Mouse (Mus musculus): ENCODE results near the gene Prph. TPM values are rescaled to one million over a fixed set of nuclear protein-coding genes. Genes with fewer than 3 reads are reported as not detected.
"Not testable (repeated sequence)": the region's sequence is repeated elsewhere in the genome, so short reads cannot be mapped to it uniquely, and the experiment has no call there.

The Prph gene
- polyA plus RNA-seq, 1 experiment from 2014 or later, result 1.2 TPM

DNA sequence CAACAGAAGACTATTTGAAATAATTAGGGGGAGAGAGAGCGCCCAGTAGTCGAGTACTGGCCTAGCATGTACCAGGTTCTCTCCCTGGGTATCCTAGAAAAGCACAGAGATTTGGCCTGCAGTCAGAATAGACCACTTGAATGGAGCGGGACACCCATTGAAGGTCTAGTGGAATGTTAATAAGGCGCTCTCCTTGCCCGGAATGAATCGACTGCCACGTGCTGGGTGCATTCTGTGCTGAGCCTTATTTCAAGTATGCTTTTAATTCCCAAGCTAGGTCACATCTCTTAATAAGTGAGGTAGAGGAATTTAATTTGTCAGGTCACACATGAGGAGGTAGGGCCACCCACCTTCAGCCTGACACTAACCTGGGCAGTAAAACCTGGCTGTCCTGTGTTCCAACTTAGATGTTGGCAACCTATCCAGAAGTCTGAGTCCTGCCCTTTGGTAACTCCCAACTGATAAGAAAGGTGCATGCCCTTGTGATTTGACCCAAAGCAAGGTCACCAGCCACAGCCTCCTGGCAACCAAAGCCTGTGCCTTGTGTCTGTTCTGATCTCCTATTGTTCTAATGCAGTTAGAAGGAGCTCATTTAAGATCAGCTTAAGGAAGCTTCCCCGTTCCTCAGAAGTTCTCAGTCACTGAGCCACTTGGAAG, 18.6 kb upstream of the Prph start:
- no peak overlapping the region for H3K9ac ChIP-seq
- H3K4me3 ChIP-seq, result no peak overlapping the region
- H3K4me1 ChIP-seq, result peaks cover 31% of the 10 kb centered on the region
- no peak overlapping the region for H3K27ac ChIP-seq
- 94% methylated on average over 8 of the region's 8 CpGs for WGBS
- no peaks in the 10 kb centered on the region for H3K27me3 ChIP-seq
- no peak overlapping the region for H3K4me2 ChIP-seq (replicated peaks)
- ATAC-seq (ENCODE audit: low FRiP score, low read depth), result no peak
- H3K9me3 ChIP-seq, result no peaks in the 10 kb centered on the region
- H3K36me3 ChIP-seq, result peaks cover 35% of the 10 kb centered on the region

DNA sequence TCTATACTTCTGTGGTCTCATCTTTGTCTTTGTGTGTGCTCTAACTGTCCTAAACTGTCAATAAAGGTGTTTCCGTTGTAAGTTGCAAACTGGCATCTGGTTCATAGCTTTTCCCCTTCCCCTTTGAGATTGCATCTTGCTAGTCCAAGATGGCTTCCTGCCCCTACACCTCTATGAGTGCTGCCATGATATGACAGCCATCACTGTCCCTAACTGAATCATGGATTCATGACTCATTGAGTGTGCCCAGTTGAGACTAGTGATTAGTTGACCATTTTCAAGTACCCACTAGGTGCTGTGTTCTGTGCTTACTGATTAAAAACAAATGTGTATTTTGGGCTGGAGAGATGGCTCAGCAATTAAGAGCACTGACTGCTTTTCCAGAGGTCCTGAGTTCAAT, 16.9 kb upstream of the Prph start:
- Histone ChIP-seq H3K27me3 (no peaks in the 10 kb centered on the region), H3K27ac (no peak overlapping the region), H3K36me3 (peaks cover 35% of the 10 kb centered on the region), H3K9ac (no peak overlapping the region), H3K4me2 (replicated peaks) (no peak overlapping the region), H3K4me3 (no peak overlapping the region), H3K4me1 (peaks cover 20% of the 10 kb centered on the region), H3K9me3 (no peaks in the 10 kb centered on the region)
- 97% methylated on average over 1 of the region's 1 CpGs for WGBS
- ATAC-seq (ENCODE audit: low FRiP score, low read depth), result no peak

DNA sequence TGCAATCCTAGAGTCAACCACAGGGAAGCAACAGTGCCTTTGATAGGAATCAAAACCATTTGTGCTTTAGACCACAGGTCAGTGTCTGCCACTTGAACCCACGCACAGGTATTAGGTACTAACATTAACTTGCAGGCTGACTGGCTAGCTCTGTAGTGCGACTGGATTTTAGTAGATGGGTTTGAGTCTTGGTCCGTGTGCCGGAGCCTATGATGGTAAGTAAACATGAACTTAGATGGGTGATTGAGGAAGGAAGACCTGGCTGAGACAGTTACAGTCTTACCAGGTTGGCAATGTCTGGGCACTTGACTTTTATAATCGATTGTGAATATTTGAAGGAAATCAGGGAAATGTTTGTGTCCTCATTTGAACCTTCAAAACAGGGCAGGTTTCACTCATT, 16.2 kb upstream of the Prph start:
- H3K9me3 ChIP-seq, result no peaks in the 10 kb centered on the region
- no peak overlapping the region for H3K9ac ChIP-seq
- H3K27me3 ChIP-seq, result no peaks in the 10 kb centered on the region
- no peak overlapping the region for H3K27ac ChIP-seq
- H3K4me1 ChIP-seq, result peaks cover 13% of the 10 kb centered on the region; the same call in 1 of the 2 replicates
- 88% methylated on average over 5 of the region's 5 CpGs for WGBS
- no peak overlapping the region for H3K4me2 ChIP-seq (replicated peaks)
- peaks cover 35% of the 10 kb centered on the region for H3K36me3 ChIP-seq
- no peak overlapping the region for H3K4me3 ChIP-seq
- ATAC-seq (ENCODE audit: low FRiP score, low read depth), result no peak

DNA sequence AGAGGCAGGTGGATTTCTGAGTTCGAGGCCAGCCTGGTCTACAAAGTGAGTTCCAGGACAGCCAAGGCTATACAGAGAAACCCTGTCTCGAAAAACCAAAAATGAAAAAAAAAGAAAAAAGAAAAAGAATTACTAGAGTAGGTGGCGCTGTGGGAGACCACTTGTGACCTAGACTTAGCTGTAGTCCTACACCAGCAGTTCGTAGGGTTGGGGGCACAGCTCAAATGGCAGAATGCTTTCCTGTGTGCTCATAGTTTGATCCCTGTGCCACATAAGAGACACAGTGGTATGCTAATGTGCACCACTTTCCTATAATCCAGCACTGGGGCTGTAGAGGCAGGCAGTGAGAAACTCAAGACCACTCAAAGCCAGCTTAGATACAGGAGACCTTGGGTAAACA, 15.7 kb upstream of the Prph start:
- Histone ChIP-seq H3K36me3 (peaks cover 35% of the 10 kb centered on the region), H3K27me3 (no peaks in the 10 kb centered on the region), H3K9ac (no peak overlapping the region), H3K4me1 (peaks cover 13% of the 10 kb centered on the region; the same call in 1 of the 2 replicates), H3K4me2 (replicated peaks) (no peak overlapping the region), H3K27ac (no peak overlapping the region), H3K4me3 (no peak overlapping the region), H3K9me3 (no peaks in the 10 kb centered on the region)
- ATAC-seq (ENCODE audit: low FRiP score, low read depth), result no peak
- 79% methylated on average over 4 of the region's 4 CpGs for WGBS

DNA sequence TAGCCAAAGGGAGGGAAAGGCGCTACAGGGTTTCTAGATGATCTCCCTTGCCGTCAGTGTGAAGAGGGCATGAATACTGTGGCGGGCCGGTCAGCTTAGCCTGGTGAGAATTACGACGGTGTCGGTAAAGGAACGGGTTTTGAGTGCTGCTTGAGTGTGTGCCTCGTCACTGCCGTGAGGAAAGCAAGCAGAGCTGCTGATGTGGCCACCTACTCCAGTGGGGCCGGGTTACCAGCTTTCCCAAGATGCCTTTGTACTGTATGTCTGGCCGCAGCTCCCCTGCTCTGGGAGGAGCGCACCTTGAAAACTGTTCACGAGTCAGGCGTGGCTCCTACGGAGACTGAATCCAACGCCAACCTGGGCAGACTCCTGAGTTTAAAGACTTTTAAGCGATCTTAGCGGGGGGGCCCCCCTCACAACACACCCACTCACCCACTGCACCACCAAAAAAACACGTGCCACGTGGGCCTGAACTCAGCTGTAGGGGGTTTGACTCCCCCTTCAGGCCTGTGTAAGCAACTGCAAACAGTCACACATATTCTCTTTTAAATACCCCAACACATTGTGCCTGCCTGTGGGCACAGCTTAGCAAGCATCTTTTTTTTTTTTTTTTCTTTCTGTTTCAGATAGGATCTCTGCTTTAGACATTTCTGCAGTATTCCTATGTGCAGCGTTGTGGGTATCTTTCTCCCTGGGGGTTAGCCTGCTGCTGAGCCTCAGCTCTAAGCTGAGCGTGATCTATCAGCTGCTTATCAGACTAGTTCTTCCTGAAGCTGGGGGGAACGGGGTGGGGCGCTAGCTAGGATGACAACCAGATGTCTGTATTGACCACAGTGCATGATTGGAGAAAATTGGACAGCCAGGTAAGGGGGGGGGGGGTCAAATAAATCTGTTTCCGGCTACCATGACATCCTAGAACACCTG, 14.7 kb upstream of the Prph start:
- WGBS, result 61% methylated on average over 26 of the region's 26 CpGs
- Histone ChIP-seq H3K4me3 (no peak overlapping the region), H3K27ac (no peak overlapping the region), H3K9ac (no peak overlapping the region), H3K9me3 (no peaks in the 10 kb centered on the region), H3K4me1 (peaks cover 17% of the 10 kb centered on the region; the same call in 1 of the 2 replicates), H3K4me2 (replicated peaks) (0 out of 2 replicates have a peak overlapping the region, but pooled peaks have one; percentile 19), H3K27me3 (no peaks in the 10 kb centered on the region), H3K36me3 (peaks cover 26% of the 10 kb centered on the region)
- ATAC-seq (ENCODE audit: low FRiP score, low read depth), result no peak

DNA sequence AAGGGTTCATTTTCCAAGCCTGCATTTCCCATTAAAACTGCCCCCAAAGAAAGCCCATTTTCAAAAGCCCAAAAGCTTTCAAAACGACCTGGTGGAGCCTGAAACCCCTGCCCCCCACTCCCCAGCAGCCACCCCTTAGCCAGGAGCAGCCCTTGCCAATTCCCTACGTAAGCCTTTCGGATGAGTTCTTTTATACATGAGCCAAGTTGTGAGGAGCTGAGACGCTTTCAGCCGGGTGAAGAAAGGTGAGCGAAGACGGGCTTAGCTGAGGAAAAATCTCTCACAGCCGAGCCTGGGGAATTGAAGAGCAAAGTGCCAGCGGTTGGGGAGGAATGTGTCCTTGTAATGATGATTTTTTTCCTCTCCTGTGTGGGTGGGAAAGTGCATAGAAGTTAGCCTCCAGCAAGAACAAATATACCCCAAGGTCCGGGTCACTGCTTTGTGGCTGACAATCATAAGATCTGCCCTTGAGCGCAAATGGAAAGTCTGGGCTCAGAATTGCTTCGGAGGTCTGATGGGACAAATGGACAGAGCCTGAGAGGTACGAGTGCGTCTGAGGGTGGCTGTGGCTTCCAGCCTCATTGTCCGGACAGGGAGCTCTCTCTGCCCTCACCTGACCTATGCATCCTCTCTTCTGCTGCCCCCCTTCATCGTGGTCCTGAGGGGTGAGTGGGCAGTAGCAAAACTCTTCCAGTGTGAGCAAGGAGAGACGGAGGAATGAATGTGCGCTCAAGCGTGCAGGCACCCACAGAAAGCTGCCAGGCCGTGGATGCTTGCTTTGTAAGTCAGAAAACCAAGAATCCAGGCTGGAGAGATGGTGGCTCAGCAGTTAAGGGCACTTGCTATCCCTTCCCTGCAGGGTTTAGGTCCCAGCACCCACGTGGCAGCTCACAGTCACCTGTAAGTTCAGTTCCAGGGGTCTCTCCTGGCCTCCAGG, 13.8 kb upstream of the Prph start:
- no peaks in the 10 kb centered on the region for H3K9me3 ChIP-seq
- WGBS, result 60% methylated on average over 21 of the region's 21 CpGs
- H3K9ac ChIP-seq, result peak overlapping the region; percentile 35; the same call in 1 of the 2 replicates
- H3K4me1 ChIP-seq, result peaks cover 17% of the 10 kb centered on the region; the same call in 1 of the 2 replicates
- H3K4me3 ChIP-seq, result no peak overlapping the region
- H3K27ac ChIP-seq, result no peak overlapping the region; the same call in 1 of the 2 replicates
- 0 out of 2 replicates have a peak overlapping the region, but pooled peaks have one; percentile 19 for H3K4me2 ChIP-seq (replicated peaks)
- H3K36me3 ChIP-seq, result peaks cover 16% of the 10 kb centered on the region
- no peak for ATAC-seq (ENCODE audit: low FRiP score, low read depth)
- no peaks in the 10 kb centered on the region for H3K27me3 ChIP-seq

DNA sequence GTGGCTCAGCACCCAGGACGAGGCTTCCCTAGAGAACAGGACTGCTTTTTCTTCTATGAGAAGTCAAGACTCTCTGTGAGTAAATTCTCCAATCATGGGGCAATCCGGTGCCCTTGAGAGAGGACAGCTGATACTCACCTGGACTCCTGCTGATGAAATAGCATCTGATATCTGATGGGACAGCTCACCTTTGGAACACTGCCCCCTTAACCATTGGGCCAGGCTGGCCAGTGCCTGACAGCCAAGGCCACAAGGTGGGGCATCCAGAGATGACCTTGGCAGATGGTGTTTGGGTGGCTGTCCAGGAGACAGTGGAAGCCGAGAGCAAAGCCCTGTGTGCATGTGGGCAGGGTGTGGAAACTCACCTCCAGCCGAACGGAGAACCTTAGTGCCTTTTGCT, 12.6 kb upstream of the Prph start:
- no peak for ATAC-seq (ENCODE audit: low FRiP score, low read depth)
- 82% methylated on average over 5 of the region's 5 CpGs for WGBS
- Histone ChIP-seq H3K27ac (no peak overlapping the region), H3K4me2 (replicated peaks) (no peak overlapping the region), H3K9ac (peak overlapping the region; percentile 35; the same call in 1 of the 2 replicates), H3K36me3 (peaks cover 10% of the 10 kb centered on the region), H3K9me3 (no peaks in the 10 kb centered on the region), H3K4me3 (no peak overlapping the region), H3K27me3 (peaks cover 5% of the 10 kb centered on the region), H3K4me1 (peaks cover 17% of the 10 kb centered on the region; the same call in 1 of the 2 replicates)

DNA sequence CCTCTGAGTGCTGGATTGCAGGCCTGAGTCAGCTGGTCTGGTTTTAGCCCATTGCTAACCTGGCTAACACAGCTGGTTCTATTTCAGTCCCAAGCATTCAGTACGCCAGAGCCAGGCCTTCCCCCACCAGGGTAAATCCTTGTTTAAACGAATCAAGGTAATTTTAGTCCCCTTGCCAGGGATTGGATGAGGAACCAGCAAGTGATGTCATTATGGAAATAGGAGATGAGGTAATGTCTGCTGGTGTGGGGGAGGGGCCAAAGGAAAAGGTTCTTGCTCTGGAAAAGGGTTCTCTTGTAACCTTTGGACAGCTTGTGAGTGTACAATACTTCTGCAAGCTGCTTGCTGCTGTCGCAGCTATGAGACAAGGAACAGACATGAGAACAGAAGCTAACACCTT, 10.1 kb upstream of the Prph start:
- Histone ChIP-seq H3K4me1 (peaks cover 17% of the 10 kb centered on the region; the same call in 1 of the 2 replicates), H3K27me3 (peaks cover 5% of the 10 kb centered on the region), H3K4me3 (no peak overlapping the region), H3K9ac (no peak overlapping the region), H3K36me3 (no peaks in the 10 kb centered on the region), H3K9me3 (no peaks in the 10 kb centered on the region), H3K4me2 (replicated peaks) (no peak overlapping the region), H3K27ac (no peak overlapping the region)
- WGBS, result 35% methylated on average over 3 of the region's 3 CpGs
- ATAC-seq (ENCODE audit: low FRiP score, low read depth), result no peak

DNA sequence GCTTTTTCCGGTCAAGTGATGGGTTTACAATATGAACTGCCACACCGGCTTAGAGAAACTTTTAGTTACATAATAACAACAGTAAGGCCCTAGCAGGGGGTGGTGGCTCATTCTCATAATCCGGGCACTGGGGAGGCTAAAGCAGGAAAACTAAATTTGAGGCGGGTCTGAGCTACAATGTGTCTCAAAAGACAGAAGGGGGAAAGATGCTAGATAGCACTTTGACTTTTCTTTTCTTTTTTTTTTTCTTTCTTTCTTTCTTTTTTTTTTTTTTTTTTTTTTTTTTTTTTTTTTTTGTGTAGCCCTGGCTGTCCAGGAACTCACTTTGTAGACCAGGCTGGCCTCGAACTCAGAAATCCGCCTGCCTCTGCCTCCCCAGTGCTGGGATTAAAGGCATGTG, 9.2 kb upstream of the Prph start:
- H3K36me3 ChIP-seq; H3K27ac ChIP-seq; ATAC-seq (ENCODE audit: low FRiP score, low read depth); H3K9me3 ChIP-seq; H3K4me3 ChIP-seq; H3K4me2 ChIP-seq (replicated peaks); H3K9ac ChIP-seq; H3K27me3 ChIP-seq: not testable (repeated sequence)
- H3K4me1 ChIP-seq, result peaks cover 19% of the 10 kb centered on the region; the same call in 1 of the 2 replicates
- WGBS, result 81% methylated on average over 6 of the region's 6 CpGs

DNA sequence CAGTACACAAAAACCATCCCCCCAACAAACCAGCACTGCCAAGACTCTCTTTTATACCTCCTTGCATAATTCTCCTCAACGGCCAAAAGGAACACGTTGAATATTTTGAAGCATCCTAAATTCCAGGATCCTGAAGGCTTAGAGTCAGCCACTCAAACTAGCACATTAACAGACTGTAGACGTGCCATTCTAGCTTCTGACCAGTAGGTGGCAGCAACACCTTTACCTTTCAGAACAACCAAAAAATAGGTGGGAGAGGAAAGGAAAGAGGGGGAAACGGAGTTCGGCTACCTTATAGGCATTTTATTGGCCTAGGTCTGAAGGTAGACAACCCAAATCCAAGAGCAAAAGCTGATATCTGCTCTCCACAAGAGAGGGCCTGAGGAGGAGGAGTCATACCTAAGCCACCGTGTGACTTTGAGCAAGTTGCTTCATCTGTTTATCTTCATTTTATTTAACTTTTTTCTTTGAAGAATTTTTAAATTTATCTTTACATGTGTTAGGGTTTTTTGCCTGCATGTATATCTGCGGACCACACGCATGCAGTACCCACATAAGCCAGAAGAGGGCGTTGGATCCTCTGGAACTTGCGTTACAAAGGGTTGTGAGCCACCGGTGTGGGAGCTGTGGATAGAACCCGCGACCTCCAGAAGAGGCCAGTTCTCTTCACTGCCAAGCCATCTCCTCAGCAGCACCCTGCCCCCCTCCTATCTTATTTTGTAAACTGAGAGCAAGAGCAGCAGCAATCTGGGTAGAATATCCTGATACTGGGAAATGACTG, 5.3 kb upstream of the Prph start:
- Histone ChIP-seq H3K27ac (no peak overlapping the region), H3K4me2 (replicated peaks) (no peak overlapping the region), H3K9me3 (no peaks in the 10 kb centered on the region), H3K4me3 (no peak overlapping the region), H3K27me3 (peaks cover 36% of the 10 kb centered on the region), H3K9ac (no peak overlapping the region), H3K36me3 (no peaks in the 10 kb centered on the region), H3K4me1 (peaks cover 15% of the 10 kb centered on the region)
- 30% methylated on average over 13 of the region's 13 CpGs for WGBS
- no peak for ATAC-seq (ENCODE audit: low FRiP score, low read depth)

DNA sequence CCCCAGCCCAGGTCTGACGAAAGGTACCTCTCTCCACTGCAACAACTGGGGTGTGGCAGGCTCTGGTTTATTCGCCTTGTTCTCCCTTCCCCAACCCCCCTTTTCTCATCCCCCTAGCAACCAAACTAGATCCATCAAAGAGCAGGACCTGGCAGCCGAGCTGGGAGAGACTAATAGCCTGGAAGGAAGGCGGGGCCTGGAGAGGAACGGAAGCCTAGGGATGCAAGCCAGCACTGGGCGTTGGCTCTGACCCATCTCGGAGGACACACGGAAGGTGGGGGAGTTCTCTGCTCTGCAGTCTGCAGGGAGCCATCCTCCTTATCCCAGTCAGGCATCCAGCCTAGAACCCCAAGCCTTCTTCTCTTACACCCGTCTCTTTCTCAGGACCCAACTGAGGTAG, 1.6 kb upstream of the Prph start:
- H3K4me2 ChIP-seq (replicated peaks), result no peak overlapping the region
- ATAC-seq (ENCODE audit: low FRiP score, low read depth), result peak; percentile 49; the same call in 1 of the 2 replicates
- WGBS, result 3% methylated on average over 9 of the region's 9 CpGs
- H3K36me3 ChIP-seq, result no peaks in the 10 kb centered on the region
- no peak overlapping the region for H3K4me3 ChIP-seq
- H3K27ac ChIP-seq, result no peak overlapping the region
- peaks cover 37% of the 10 kb centered on the region for H3K4me1 ChIP-seq
- H3K9me3 ChIP-seq, result no peaks in the 10 kb centered on the region
- H3K9ac ChIP-seq, result no peak overlapping the region
- H3K27me3 ChIP-seq, result peaks cover 68% of the 10 kb centered on the region

Measured in limb, embryonic 13.5 days (tissue).